Mouse (Mus musculus) liver, embryonic 14.5 days (tissue): ENCODE measurements at regions not wholly inside any gene's neighbourhood (a gene's known extent, or its start where the extent isn't known, plus 50 kb on each side); places are given as distances from the start of the nearest gene placed in this dataset.

ENCODE experiments used
- CTCF ChIP-seq: IDR thresholded peaks from 2 replicates; pipeline ENCODE4 v1.5.1; 2016; ENCODE audit warnings: antibody characterized with exemption, low read depth, control low read depth
- EP300 ChIP-seq: IDR thresholded peaks from 2 replicates; pipeline ENCODE4 v1.6.1; 2016; ENCODE audit warnings: antibody characterized with exemption, low read depth

DNA sequence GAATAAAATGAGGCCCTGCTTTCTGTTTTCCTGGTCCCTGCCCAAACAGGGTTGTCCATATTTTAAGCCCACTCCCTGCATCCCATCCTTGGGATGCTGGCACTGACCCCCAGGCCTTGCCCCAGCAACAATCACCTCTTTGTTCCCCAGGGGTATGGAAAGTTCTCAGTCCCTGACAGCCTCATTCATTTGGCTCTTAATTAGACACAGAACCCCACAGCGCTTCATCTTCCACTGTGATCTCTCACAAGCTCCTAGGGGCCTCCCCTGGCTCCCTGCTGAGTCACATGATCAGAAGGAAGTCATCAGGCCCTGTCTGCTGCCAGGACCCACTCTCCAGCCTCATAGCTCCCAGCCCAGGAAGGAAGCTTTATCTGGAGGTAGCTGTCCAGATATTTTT, 108.9 kb downstream of the Rpl10-ps3 start:
- TF ChIP-seq CTCF (no peak), EP300 (no peak)
